Mouse (Mus musculus): Measurements from ENCODE around the gene Baz2a.
"Not testable (repeated sequence)": the region's sequence is repeated elsewhere in the genome, so short reads cannot be mapped to it uniquely, and the experiment has no call there.

Baz2a gene

GRCm38 (mm10) chr10:128125951-128126350 lies 34.6 kb downstream of the Baz2a start:
- DNase-seq = no peak

GRCm38 (mm10) chr10:128127497-128127896 lies 36.1 kb downstream of the Baz2a start:
- DNase-seq = no peak

- no peak for DNase-seq
Observed at GRCm38 (mm10) chr10:128128143-128128542, 36.8 kb downstream of the Baz2a start.

- no peak for DNase-seq
Observed at GRCm38 (mm10) chr10:128131297-128131696, 39.9 kb downstream of the Baz2a start.

- no peak for DNase-seq
Observed at GRCm38 (mm10) chr10:128131812-128132211, 40.4 kb downstream of the Baz2a start.

GRCm38 (mm10) chr10:128133650-128134332 lies 42.4 kb downstream of the Baz2a start:
- DNase-seq = no peak

- DNase-seq = no peak
Observed at GRCm38 (mm10) chr10:128135374-128135773, 44.0 kb downstream of the Baz2a start.

- DNase-seq = peak in 1 of 2 experiments; percentile 67
Observed at GRCm38 (mm10) chr10:128140236-128140952, 49.0 kb downstream of the Baz2a start.

- DNase-seq = peak in 1 of 2 experiments; percentile 37
Observed at GRCm38 (mm10) chr10:128142165-128142564, 50.8 kb downstream of the Baz2a start.

GRCm38 (mm10) chr10:128143659-128144058 lies 52.3 kb downstream of the Baz2a start:
- no peak for DNase-seq

GRCm38 (mm10) chr10:128144961-128145360 lies 53.6 kb downstream of the Baz2a start:
- DNase-seq = no peak

- no peak for DNase-seq
Observed at GRCm38 (mm10) chr10:128148789-128149365, 57.5 kb downstream of the Baz2a start.

GRCm38 (mm10) chr10:128149592-128149991 lies 58.2 kb downstream of the Baz2a start:
- DNase-seq = peak in 1 of 2 experiments; percentile 7

GRCm38 (mm10) chr10:128150941-128151340 lies 59.6 kb downstream of the Baz2a start:
- peak in 1 of 2 experiments; percentile 41 for DNase-seq

- DNase-seq = no peak
Observed at GRCm38 (mm10) chr10:128153978-128154377, 62.6 kb downstream of the Baz2a start.

GRCm38 (mm10) chr10:128165726-128166125 lies 74.3 kb downstream of the Baz2a start:
- not testable (repeated sequence) for DNase-seq

- DNase-seq = no peak
Observed at GRCm38 (mm10) chr10:128167091-128167490, 75.7 kb downstream of the Baz2a start.

GRCm38 (mm10) chr10:128171348-128171747 lies 80.0 kb downstream of the Baz2a start:
- DNase-seq = not testable (repeated sequence)

GRCm38 (mm10) chr10:128175302-128175701 lies 83.9 kb downstream of the Baz2a start:
- DNase-seq = no peak

- peak; percentile 67 to 82 for DNase-seq
Observed at GRCm38 (mm10) chr10:128175996-128176755, 84.8 kb downstream of the Baz2a start.

- no peak for DNase-seq
Observed at GRCm38 (mm10) chr10:128177316-128177715, 85.9 kb downstream of the Baz2a start.

Data from cerebellum, postnatal 25 days (tissue).